In genomic region chr14:90541848-90542247, GRCm38 (mm10) we compare ENCODE assay signal across 25 mouse cellular contexts.
"Had no signal": no experiment of that assay in that cellular context is flagged by ENCODE, and none has a peak within 500 bp of the region (broad histone marks: within the 10 kb centered on the region; RNA-seq: fewer than 3 reads in every experiment).

No protein-coding gene starts in this region.

- H3K4me3 ChIP-seq: heart, embryonic 10.5 days; heart, embryonic 12.5 days; hindbrain, embryonic 10.5 days; hindbrain, embryonic 12.5 days; intestine, embryonic 15.5 days; kidney, embryonic 15.5 days; limb, embryonic 10.5 days; limb, embryonic 12.5 days; liver, embryonic 13.5 days; liver, embryonic 15.5 days had no signal

- H3K36me3 ChIP-seq: heart, embryonic 10.5 days; heart, embryonic 12.5 days; hindbrain, embryonic 10.5 days; hindbrain, embryonic 12.5 days; intestine, embryonic 15.5 days; kidney, embryonic 15.5 days; limb, embryonic 10.5 days; limb, embryonic 12.5 days; liver, embryonic 13.5 days; liver, embryonic 15.5 days had no signal

- H3K4me2 ChIP-seq: heart, embryonic 12.5 days; hindbrain, embryonic 12.5 days; hindbrain, embryonic 14.5 days; intestine, embryonic 15.5 days; kidney, embryonic 15.5 days; limb, embryonic 12.5 days; liver, embryonic 11.5 days; liver, embryonic 13.5 days; liver, embryonic 15.5 days had no signal

- DNase-seq: gastrocnemius, postnatal 14 days; gastrocnemius, postnatal 36 days; heart, adult 18-20 months; heart, postnatal 10 days; heart, postnatal 4 days; kidney, adult 11 months; kidney, adult 2 months; kidney, adult 9 months; kidney, postnatal 10 days; kidney, postnatal 25 days; layer of hippocampus, adult 9-11 months; layer of hippocampus, postnatal 36 days; liver; liver, embryonic 13.5 days had no signal

- H3K27me3 ChIP-seq: heart, embryonic 12.5 days; hindbrain, embryonic 12.5 days; intestine, embryonic 15.5 days; kidney, embryonic 15.5 days; limb, embryonic 12.5 days; liver, embryonic 13.5 days; liver, embryonic 15.5 days had no signal
